Mouse (Mus musculus) gastrocnemius, adult 2 months (tissue): ENCODE measurements around the gene Pnpla2. TPM values are rescaled to one million over a fixed set of nuclear protein-coding genes. Genes with fewer than 3 reads are reported as not detected.

Experiments
- DNase-seq: peaks from one replicate; pipeline ENCODE4 v3.0.0; 2022
- H3K27ac ChIP-seq: fragments of 200-600 bp; 2 replicates; pipeline ENCODE4 v1.8.1; 2022; ENCODE audit warnings: mild to moderate bottlenecking
- H3K4me3 ChIP-seq: fragments of 200-600 bp; 2 replicates; pipeline ENCODE4 v1.8.1; 2022; ENCODE audit warnings: mild to moderate bottlenecking, moderate library complexity
- CTCF ChIP-seq: fragments of 200-600 bp; IDR thresholded peaks from 2 replicates; pipeline ENCODE4 v1.8.1; 2022; ENCODE audit warnings: antibody characterized with exemption, mild to moderate bottlenecking, moderate library complexity
- intact Hi-C: fragments of 180-260 bp; cut with DNase I; formaldehyde crosslinking; loops from one replicate; pipeline ENCODE4 v1.15.1; 2025
- total RNA-seq, 2 experiments: library from RNA; stranded (reverse); gene quantifications; 2 replicates each; pipeline ENCODE4 v1.2.3; 2021

The Pnpla2 gene
- total RNA-seq, 2 experiments from 2014 or later = 345 to 348 TPM

GRCm38 (mm10) chr7:141418970-141419369 lies 36.0 kb upstream of the Pnpla2 start:
- intact Hi-C loops = no loop called here

DNA sequence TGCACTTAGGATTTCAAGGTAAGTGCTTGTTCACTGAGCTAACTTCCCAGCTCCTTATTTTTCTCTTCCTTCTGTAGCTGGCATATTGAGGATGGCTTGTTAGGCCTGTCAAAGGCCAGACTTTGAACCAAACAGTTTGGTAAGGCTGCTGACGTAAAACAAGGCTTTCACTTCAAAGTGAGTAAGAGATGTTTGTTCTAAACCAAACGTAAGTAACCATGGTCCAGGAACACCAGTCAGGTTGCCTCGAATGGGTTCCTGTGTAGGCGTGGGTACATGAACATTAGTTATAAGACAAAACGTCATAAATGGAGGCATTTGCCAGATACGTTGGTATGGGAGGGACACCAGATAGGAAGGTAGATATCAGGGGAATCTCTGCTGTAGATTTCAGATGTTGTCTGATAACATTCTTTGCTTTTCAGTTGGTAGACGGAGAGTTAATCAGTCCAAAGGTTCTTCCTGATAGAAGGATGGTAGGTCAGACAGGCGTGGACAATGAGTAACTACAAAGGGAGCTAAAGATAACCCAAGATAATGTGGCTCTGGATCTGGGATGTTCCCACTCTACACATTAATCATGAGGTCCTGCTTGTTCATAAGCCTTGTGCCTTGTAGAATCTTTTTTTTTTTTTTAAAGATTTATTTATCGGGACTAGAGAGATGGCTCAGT lies 34.8 kb upstream of the Pnpla2 start:
- Histone ChIP-seq H3K27ac (no peak overlapping the region), H3K4me3 (no peak overlapping the region)
- TF ChIP-seq CTCF = no peak
- DNase-seq = no peak
- intact Hi-C loops = no loop called here

More at GRCm38 (mm10) chr7:141418970-141419369, 36.0 kb upstream of the Pnpla2 start:
- no peak for TF ChIP-seq CTCF
- no peak overlapping the region for H3K27ac ChIP-seq
- DNase-seq = no peak
- no peak overlapping the region for H3K4me3 ChIP-seq

- H3K4me3 ChIP-seq = no peak overlapping the region
- no peak overlapping the region; the same call in 1 of the 2 replicates for H3K27ac ChIP-seq
- intact Hi-C loops = no loop called here
- no peak for DNase-seq
- TF ChIP-seq CTCF = no peak
Observed at GRCm38 (mm10) chr7:141423811-141424210, 31.2 kb upstream of the Pnpla2 start.

GRCm38 (mm10) chr7:141426948-141427730 lies 27.9 kb upstream of the Pnpla2 start:
- DNase-seq = no peak
- intact Hi-C loops = no loop called here
- no peak for TF ChIP-seq CTCF
- Histone ChIP-seq H3K4me3 (no peak overlapping the region), H3K27ac (no peak overlapping the region)

DNA sequence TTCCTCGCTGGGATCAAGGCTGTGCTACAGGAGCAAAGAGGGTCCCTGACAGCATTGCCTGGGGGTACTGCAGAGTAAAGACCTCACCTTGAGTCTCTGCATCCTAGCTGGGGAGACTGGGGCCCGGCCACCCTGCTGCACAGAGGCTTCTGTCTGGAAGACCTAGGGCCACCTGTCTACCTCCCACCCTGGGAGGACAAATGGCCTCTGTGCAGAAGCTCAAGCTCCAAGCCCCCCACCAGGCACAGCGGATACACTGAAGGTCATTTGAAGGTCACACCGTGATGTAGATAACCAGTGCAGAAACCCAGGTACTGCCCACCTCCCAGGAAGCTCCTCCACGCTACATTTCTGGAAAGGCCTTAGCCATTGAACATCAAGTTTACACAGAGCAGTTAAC lies 26.3 kb upstream of the Pnpla2 start:
- intact Hi-C loops = no loop called here
- TF ChIP-seq CTCF = no peak
- no peak overlapping the region for H3K27ac ChIP-seq
- H3K4me3 ChIP-seq = peak overlapping the region; percentile 46; the same call in 1 of the 2 replicates
- DNase-seq = no peak

GRCm38 (mm10) chr7:141429310-141429709 lies 25.7 kb upstream of the Pnpla2 start, which contains the start of gene Cend1:
Gene Cend1, minus strand, starts transcription at chr7:141429491.
- TF ChIP-seq CTCF = no peak
- Histone ChIP-seq H3K27ac (peak within 1 kb of the TSS; percentile 24; the same call in 1 of the 2 replicates), H3K4me3 (peak within 1 kb of the TSS; percentile 46)
- intact Hi-C loops = no loop called here
- peak; percentile 53 for DNase-seq

DNA sequence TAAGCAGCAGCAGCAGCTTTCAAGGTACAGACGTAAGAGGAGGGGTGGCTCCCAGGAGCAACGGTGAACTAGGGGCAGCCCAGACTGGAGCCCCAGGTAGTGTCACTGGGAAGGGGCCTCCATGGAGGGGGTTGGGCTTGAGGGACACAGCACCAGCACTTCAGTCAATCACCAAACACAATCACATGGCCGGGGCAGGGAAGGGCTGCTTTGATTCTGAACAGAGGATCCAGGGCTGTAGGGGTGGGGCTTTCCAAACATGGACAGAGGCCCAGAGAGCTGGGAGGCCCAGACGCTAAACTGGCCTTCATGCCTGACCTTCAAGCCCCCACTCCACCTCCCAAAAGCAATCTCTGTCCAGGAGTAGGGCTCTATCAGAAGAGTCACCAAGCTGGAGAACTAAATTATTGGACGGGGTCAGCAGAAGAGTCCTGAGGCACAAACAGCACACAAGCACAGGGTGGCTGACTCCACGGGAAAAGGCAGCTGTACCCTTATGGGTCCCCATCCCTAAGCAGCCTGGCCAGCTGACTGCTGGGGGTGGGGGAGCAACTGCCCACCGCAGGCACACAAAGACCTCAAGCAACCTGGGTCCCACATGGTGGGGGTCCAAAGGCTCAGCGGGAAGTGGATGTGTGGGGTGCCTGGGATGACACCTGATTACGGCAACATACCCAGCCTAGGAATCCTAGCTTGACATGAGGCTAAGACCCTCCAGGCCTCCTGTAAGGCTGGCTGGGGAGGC lies 25.0 kb upstream of the Pnpla2 start:
- intact Hi-C loops = no loop called here
- H3K27ac ChIP-seq = no peak overlapping the region
- H3K4me3 ChIP-seq = no peak overlapping the region
- DNase-seq = no peak
- no peak for TF ChIP-seq CTCF

GRCm38 (mm10) chr7:141430585-141431240 lies 24.3 kb upstream of the Pnpla2 start:
- no peak for DNase-seq
- no peak overlapping the region for H3K27ac ChIP-seq
- TF ChIP-seq CTCF = no peak
- intact Hi-C loops = no loop called here
- H3K4me3 ChIP-seq = no peak overlapping the region

- no peak for TF ChIP-seq CTCF
- intact Hi-C loops = no loop called here
- Histone ChIP-seq H3K27ac (peak overlapping the region; percentile 88), H3K4me3 (peak overlapping the region; percentile 52; the same call in 1 of the 2 replicates)
- no peak for DNase-seq
Observed at GRCm38 (mm10) chr7:141431434-141432185, 23.4 kb upstream of the Pnpla2 start.

DNA sequence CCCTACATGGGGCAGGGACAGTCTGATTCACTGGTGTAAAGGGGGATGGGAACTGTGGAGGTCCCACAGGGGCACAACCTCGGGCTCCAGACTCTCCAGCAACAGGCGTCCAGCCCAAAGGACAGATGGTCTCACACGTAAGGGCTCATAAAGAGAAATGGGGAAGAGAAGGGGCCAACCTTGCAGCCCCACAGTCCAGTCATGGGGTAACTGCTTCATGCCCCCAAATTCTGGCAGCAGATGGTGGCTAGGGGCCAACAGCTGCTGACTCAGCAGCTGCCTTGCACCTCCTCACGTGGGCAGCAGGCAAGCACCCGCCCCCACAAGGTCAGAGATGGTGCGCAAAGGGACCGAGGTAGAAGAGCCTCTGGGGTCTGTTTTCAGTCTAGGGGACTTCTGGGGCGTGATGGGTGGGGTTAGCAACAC lies 22.8 kb upstream of the Pnpla2 start:
- Histone ChIP-seq H3K4me3 (peak overlapping the region; percentile 52), H3K27ac (peak overlapping the region; percentile 88)
- peak; percentile 61 for DNase-seq
- intact Hi-C loops = no loop called here
- TF ChIP-seq CTCF = no peak

DNA sequence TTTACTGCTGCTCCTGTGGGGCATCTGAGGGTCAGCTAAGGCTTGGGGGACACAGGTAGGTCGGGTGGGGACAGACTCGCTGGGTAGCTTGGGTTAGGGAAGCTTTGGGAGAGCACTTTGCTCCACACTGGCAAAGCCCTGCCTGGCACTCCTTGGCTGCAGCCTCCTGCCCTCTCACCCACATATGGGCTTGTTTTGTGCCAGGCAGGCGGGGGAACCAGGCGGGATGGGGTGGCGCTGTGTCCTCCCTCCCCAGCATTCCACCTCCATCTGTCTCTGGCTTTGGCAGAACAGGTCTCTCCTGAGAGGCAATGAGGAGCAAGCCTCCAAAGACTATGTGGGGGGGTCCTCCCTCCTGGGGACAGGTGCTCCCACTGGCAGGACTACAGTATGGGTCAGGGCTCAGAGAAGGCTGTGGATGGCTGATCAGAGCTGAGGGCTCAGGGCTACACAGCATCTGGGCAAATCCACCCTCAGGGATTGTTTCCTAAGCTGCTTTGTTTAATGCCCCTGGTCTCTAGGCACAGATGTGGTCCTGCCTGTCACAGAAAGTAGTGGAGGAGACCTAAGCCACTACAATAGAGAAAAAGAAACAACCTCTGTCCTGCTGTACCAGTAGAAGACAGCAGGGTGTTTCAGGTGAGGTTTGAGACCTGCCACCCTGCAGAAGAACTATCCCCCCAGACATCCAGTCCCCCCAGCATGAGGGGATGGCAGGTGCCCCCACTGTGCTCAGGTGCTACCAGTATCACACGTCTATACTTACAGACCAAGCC lies 22.1 kb upstream of the Pnpla2 start:
- H3K27ac ChIP-seq = peak overlapping the region; percentile 88
- peak overlapping the region; percentile 77 for H3K4me3 ChIP-seq
- peak; percentile 75 for DNase-seq
- 0 out of 2 replicates have a peak, but pooled peaks have one; percentile 1 for TF ChIP-seq CTCF
- intact Hi-C loops = no loop called here
